Mouse (Mus musculus) heart, embryonic 14.5 days (tissue): ENCODE measurements at regions not wholly inside any gene's neighbourhood (a gene's known extent, or its start where the extent isn't known, plus 50 kb on each side); places are given as distances from the start of the nearest gene placed in this dataset.

Experiments used
- ATAC-seq: fragments of 200-750 bp; cut with Nextera tagmentation; 2 replicates; pipeline ENCODE4 v1.8.0; 2017; ENCODE audit warnings: low read depth, moderate TSS enrichment; ENCODE audit not compliant: insufficient number of reproducible peaks, insufficient read depth, low FRiP score
- H3K27ac ChIP-seq, 2 experiments: fragments of 200-500 bp in 1 of 2; fragments of 300-500 bp in 1 of 2; sonication (generic) in 1 of 2; replicated peaks in 1 of 2; 2 replicates each; pipeline ENCODE4 v1.5.1; 2012 to 2014; ENCODE audit warnings: low read depth in 2 of 2, low read length in 2 of 2, control low read depth in 1 of 2, mild to moderate bottlenecking in 1 of 2, mixed read lengths in 1 of 2; ENCODE audit not compliant: control insufficient read depth in 1 of 2, insufficient read depth in 1 of 2
- H3K27me3 ChIP-seq: fragments of 300-500 bp; sonication (generic); 2 replicates; pipeline ENCODE4 v1.6.1; 2014; ENCODE audit warnings: mild to moderate bottlenecking, low read length, control low read depth; ENCODE audit not compliant: control insufficient read depth, insufficient read depth
- H3K36me3 ChIP-seq: fragments of 300-500 bp; sonication (generic); 2 replicates; pipeline ENCODE4 v1.6.1; 2014; ENCODE audit warnings: mild to moderate bottlenecking, control low read depth, low read length, mixed read lengths; ENCODE audit not compliant: control insufficient read depth, insufficient read depth
- H3K4me1 ChIP-seq, 2 experiments: fragments of 200-500 bp in 1 of 2; fragments of 300-500 bp in 1 of 2; sonication (generic) in 1 of 2; 2 replicates each; pipeline ENCODE4 v1.6.1; 2012 to 2014; ENCODE audit warnings: low read length in 2 of 2, control low read depth in 1 of 2, mixed read lengths in 1 of 2; ENCODE audit not compliant: control insufficient read depth in 2 of 2, insufficient read depth in 2 of 2
- H3K4me2 ChIP-seq: fragments of 300-500 bp; sonication (generic); 2 replicates; pipeline ENCODE4 v1.6.1; 2014; ENCODE audit warnings: mild to moderate bottlenecking, low read length
- H3K4me3 ChIP-seq, 2 experiments: fragments of 200-500 bp in 1 of 2; fragments of 300-500 bp in 1 of 2; sonication (generic) in 1 of 2; 2 replicates each; pipeline ENCODE4 v1.5.1; 2012 to 2014; ENCODE audit warnings: low read length in 2 of 2, mild to moderate bottlenecking in 2 of 2, control low read depth in 1 of 2, low read depth in 1 of 2, moderate library complexity in 1 of 2; ENCODE audit not compliant: control insufficient read depth in 1 of 2, insufficient read depth in 1 of 2
- H3K9ac ChIP-seq: fragments of 300-500 bp; sonication (generic); 2 replicates; pipeline ENCODE4 v1.6.1; 2014; ENCODE audit warnings: mild to moderate bottlenecking, low read length
- H3K9me3 ChIP-seq: fragments of 300-500 bp; sonication (generic); 2 replicates; pipeline ENCODE4 v1.6.1; 2016; ENCODE audit warnings: low read length, control low read depth; ENCODE audit not compliant: control insufficient read depth
- WGBS: fragments of 180-500 bp; shearing (Covaris S2); extraction: QIAGEN DNeasy Blood & Tissue Kit; methylation state at CpG from one replicate; pipeline ENCODE4 v1.1.7; 2014; 5-methylcytosine and 5-hydroxymethylcytosine counted together

- Histone ChIP-seq H3K27me3 (no peaks in the 10 kb centered on the region), H3K27ac (no peak overlapping the region), H3K9ac (no peak overlapping the region), H3K4me2 (no peak overlapping the region), H3K9me3 (no peaks in the 10 kb centered on the region), H3K4me3 (no peak overlapping the region), H3K36me3 (no peaks in the 10 kb centered on the region), H3K4me1 (peaks cover 0 to 6% of the 10 kb centered on the region in 2 experiments; a peak in 2 of 4 replicates)
- ATAC-seq, result no peak
- WGBS, result 65% methylated on average over 8 of the region's 8 CpGs
Measured at GRCm38 (mm10) chr6:117778481-117778880, 62.5 kb upstream of the Zfp637 start.

GRCm38 (mm10) chr6:117779020-117779419 is 62.0 kb upstream of the Zfp637 start:
- no peak for ATAC-seq
- Histone ChIP-seq H3K4me1 (peaks cover 0 to 6% of the 10 kb centered on the region in 2 experiments; a peak in 2 of 4 replicates), H3K4me3 (no peak overlapping the region), H3K9me3 (no peaks in the 10 kb centered on the region), H3K27ac (no peak overlapping the region), H3K27me3 (no peaks in the 10 kb centered on the region), H3K4me2 (no peak overlapping the region), H3K9ac (no peak overlapping the region), H3K36me3 (no peaks in the 10 kb centered on the region)
- WGBS, result 74% methylated on average over 7 of the region's 7 CpGs

GRCm38 (mm10) chr6:117788580-117789540 is 52.1 kb upstream of the Zfp637 start:
- H3K36me3 ChIP-seq, result no peaks in the 10 kb centered on the region
- no peaks in the 10 kb centered on the region for H3K27me3 ChIP-seq
- ATAC-seq, result no peak
- H3K9me3 ChIP-seq, result no peaks in the 10 kb centered on the region
- H3K9ac ChIP-seq, result no peak overlapping the region
- H3K27ac ChIP-seq, result no peak overlapping the region
- H3K4me3 ChIP-seq, result no peak overlapping the region
- no peaks in the 10 kb centered on the region for H3K4me1 ChIP-seq
- H3K4me2 ChIP-seq, result no peak overlapping the region
- WGBS, result 72% methylated on average over 12 of the region's 12 CpGs

- H3K9ac ChIP-seq, result no peak overlapping the region
- H3K36me3 ChIP-seq, result no peaks in the 10 kb centered on the region
- H3K27me3 ChIP-seq, result no peaks in the 10 kb centered on the region
- H3K9me3 ChIP-seq, result no peaks in the 10 kb centered on the region
- ATAC-seq, result no peak
- WGBS, result 90% methylated on average over 6 of the region's 6 CpGs
- no peak overlapping the region for H3K4me2 ChIP-seq
- no peak overlapping the region for H3K27ac ChIP-seq
- no peaks in the 10 kb centered on the region for H3K4me1 ChIP-seq
- no peak overlapping the region for H3K4me3 ChIP-seq
Measured at GRCm38 (mm10) chr6:117790581-117790980, 50.4 kb upstream of the Zfp637 start.
